Comparison of ENCODE assay signal across 14 mouse cellular contexts in genomic region chr7:112753314-112753713, GRCm38 (mm10).
DNase-seq lines count a peak whose midpoint lies in the region; ATAC-seq and TF ChIP-seq lines count a peak whose summit lies in the region.
"Had no signal": no experiment of that assay in that cellular context is flagged by ENCODE, and none has a peak within 500 bp of the region (broad histone marks: within the 10 kb centered on the region; RNA-seq: fewer than 3 reads in every experiment).

No protein-coding gene starts in this region.

- no peak for TF ChIP-seq CTCF in forebrain, postnatal 0 days (IDR thresholded peaks at IDR 0.05; ENCODE audit: low read depth)

- H3K9ac ChIP-seq in forebrain, embryonic 14.5 days (ENCODE audit: low read length), result no peak overlapping the region
- no peak overlapping the region for H3K9ac ChIP-seq in forebrain, postnatal 0 days
- no peak overlapping the region for H3K9ac ChIP-seq in heart, embryonic 15.5 days
- H3K9ac ChIP-seq: neural tube, embryonic 15.5 days had no signal

- no peaks in the 10 kb centered on the region for H3K9me3 ChIP-seq in forebrain, embryonic 14.5 days (replicated peaks; ENCODE audit: control insufficient read depth, low read length)
- no peaks in the 10 kb centered on the region for H3K9me3 ChIP-seq in forebrain, postnatal 0 days (ENCODE audit: low read length)
- H3K9me3 ChIP-seq in heart, embryonic 15.5 days (replicated peaks), result no peaks in the 10 kb centered on the region
- H3K9me3 ChIP-seq: neural tube, embryonic 15.5 days had no signal

- peaks cover 10% of the 10 kb centered on the region; the same call in 1 of the 2 replicates for H3K4me1 ChIP-seq in forebrain, embryonic 14.5 days (ENCODE audit: control insufficient read depth, insufficient read depth, low read length)
- no peaks in the 10 kb centered on the region for H3K4me1 ChIP-seq in forebrain, postnatal 0 days (ENCODE audit: insufficient read depth)
- H3K4me1 ChIP-seq in heart, embryonic 15.5 days (replicated peaks), result peaks cover 59% of the 10 kb centered on the region
- H3K4me1 ChIP-seq in brown adipose tissue, adult 24 weeks (ENCODE audit: control insufficient read depth, insufficient read depth, insufficient read length, low read length), result peaks cover 17% of the 10 kb centered on the region

- DNase-seq in forebrain, embryonic 14.5 days (ENCODE audit: low spot score), result peak; percentile 51
- DNase-seq in forebrain, postnatal 0 days, result no peak
- no peak for DNase-seq in heart, postnatal 10 days
- DNase-seq in Muller cell, postnatal 12 days (ENCODE audit: inconsistent ontology term), result peak; percentile 97
- no peak for DNase-seq in cerebellum, adult 8-10 months
- DNase-seq: cerebellum, postnatal 14 days; kidney, adult 18-20 months; kidney, postnatal 36 days; liver; lung, adult 2 months; thymus, adult 18-20 months had no signal

- 0 out of 2 replicates have a peak overlapping the region, but pooled peaks have one; percentile 17 for H3K27ac ChIP-seq in forebrain, embryonic 14.5 days (ENCODE audit: low read depth, low read length)
- H3K27ac ChIP-seq in forebrain, postnatal 0 days (ENCODE audit: low read depth, low read length), result no peak overlapping the region
- H3K27ac ChIP-seq in heart, embryonic 15.5 days, result peak overlapping the region; percentile 78
- peak overlapping the region; percentile 83 for H3K27ac ChIP-seq in brown adipose tissue, adult 24 weeks (replicated peaks; ENCODE audit: low read depth, low read length)
- H3K27ac ChIP-seq: neural tube, embryonic 15.5 days had no signal

- intact Hi-C loops in heart, postnatal 10 days (cut with DNase I), result no loop called here

- no peak overlapping the region for H3K4me3 ChIP-seq in forebrain, embryonic 14.5 days (ENCODE audit: low read depth, low read length)
- no peak overlapping the region for H3K4me3 ChIP-seq in forebrain, postnatal 0 days (ENCODE audit: low read depth, low read length)
- H3K4me3 ChIP-seq in heart, embryonic 15.5 days, result no peak overlapping the region
- no peak overlapping the region for H3K4me3 ChIP-seq in brown adipose tissue, adult 24 weeks (ENCODE audit: insufficient read depth, low read depth, low read length)
- H3K4me3 ChIP-seq: neural tube, embryonic 15.5 days had no signal

- no peaks in the 10 kb centered on the region for H3K36me3 ChIP-seq in forebrain, embryonic 14.5 days (ENCODE audit: control insufficient read depth, insufficient read depth, low read length)
- H3K36me3 ChIP-seq in forebrain, postnatal 0 days (ENCODE audit: insufficient read depth), result no peaks in the 10 kb centered on the region
- no peaks in the 10 kb centered on the region for H3K36me3 ChIP-seq in heart, embryonic 15.5 days
- H3K36me3 ChIP-seq: neural tube, embryonic 15.5 days had no signal

- 31% methylated on average over 6 of the region's 6 CpGs for WGBS in forebrain, embryonic 14.5 days
- WGBS in forebrain, postnatal 0 days, result 44% methylated on average over 6 of the region's 6 CpGs
- 34% methylated on average over 6 of the region's 6 CpGs for WGBS in heart, embryonic 15.5 days

- H3K4me2 ChIP-seq in forebrain, embryonic 14.5 days (ENCODE audit: low read length), result no peak overlapping the region
- H3K4me2 ChIP-seq in forebrain, postnatal 0 days (ENCODE audit: low read depth), result no peak overlapping the region
- peak overlapping the region; percentile 23 for H3K4me2 ChIP-seq in heart, embryonic 15.5 days
- H3K4me2 ChIP-seq: neural tube, embryonic 15.5 days had no signal

- no peaks in the 10 kb centered on the region for H3K27me3 ChIP-seq in forebrain, embryonic 14.5 days (replicated peaks; ENCODE audit: control insufficient read depth, insufficient read depth, low read length)
- no peaks in the 10 kb centered on the region for H3K27me3 ChIP-seq in forebrain, postnatal 0 days (ENCODE audit: insufficient read depth, low read length)
- no peaks in the 10 kb centered on the region for H3K27me3 ChIP-seq in heart, embryonic 15.5 days
- H3K27me3 ChIP-seq: neural tube, embryonic 15.5 days had no signal

- ATAC-seq in forebrain, embryonic 14.5 days, result peak; percentile 48; the same call in 1 of the 2 replicates
- no peak for ATAC-seq in forebrain, postnatal 0 days
- ATAC-seq in heart, embryonic 15.5 days (replicated peaks; ENCODE audit: insufficient number of reproducible peaks, insufficient read depth, low FRiP score, low read depth), result no peak

Comparison
In these comparisons a context has a peak if more than half of its experiments do, and no peak if none do; other contexts are left out.
1. DNase-seq: peak in forebrain, embryonic 14.5 days (single experiment) and Muller cell, postnatal 12 days (single experiment); none in forebrain, postnatal 0 days (single experiment), heart, postnatal 10 days (0 of 2) and cerebellum, adult 8-10 months (single experiment).